Mouse (Mus musculus) liver, embryonic 14.5 days (tissue): ENCODE measurements around the gene Cers4. TPM values are rescaled to one million over a fixed set of nuclear protein-coding genes. Genes with fewer than 3 reads are reported as not detected.

Experiments used
- ATAC-seq: fragments of 200-750 bp; cut with Nextera tagmentation; 2 replicates; pipeline ENCODE4 v1.8.0; 2017; ENCODE audit warnings: moderate number of reproducible peaks, mild to moderate bottlenecking, moderate library complexity; ENCODE audit not compliant: insufficient read depth
- DNase-seq, 3 experiments: peaks; one replicate each; pipeline ENCODE4 v3.0.0-alpha.2; 2012 to 2013; ENCODE audit warnings: low read depth in 3 of 3, low spot score in 3 of 3
- H3K27ac ChIP-seq: fragments of 300-500 bp; sonication (generic); 2 replicates; pipeline ENCODE4 v1.5.1; 2014; ENCODE audit warnings: moderate library complexity, mild to moderate bottlenecking, control low read depth, inconsistent platforms
- H3K27me3 ChIP-seq: fragments of 300-500 bp; sonication (generic); 2 replicates; pipeline ENCODE4 v1.6.1; 2014; ENCODE audit warnings: mild to moderate bottlenecking, low read length, moderate library complexity; ENCODE audit not compliant: control insufficient read depth, insufficient read depth
- H3K36me3 ChIP-seq: fragments of 300-500 bp; sonication (generic); replicated peaks from 2 replicates; pipeline ENCODE4 v1.6.1; 2014; ENCODE audit warnings: low read depth; ENCODE audit not compliant: control insufficient read depth, insufficient read depth
- H3K4me1 ChIP-seq, 2 experiments: fragments of 200-500 bp in 1 of 2; fragments of 300-500 bp in 1 of 2; sonication (generic) in 1 of 2; replicated peaks; 2 replicates each; pipeline ENCODE4 v1.6.1; 2012 to 2014; ENCODE audit warnings: antibody characterized with exemption in 1 of 2, inconsistent platforms in 1 of 2, low read length in 1 of 2; ENCODE audit not compliant: control insufficient read depth in 2 of 2, insufficient read depth in 2 of 2
- H3K4me2 ChIP-seq: fragments of 300-500 bp; sonication (generic); 2 replicates; pipeline ENCODE4 v1.6.1; 2014; ENCODE audit warnings: low read depth, mild to moderate bottlenecking, control low read depth, moderate library complexity
- H3K4me3 ChIP-seq, 2 experiments: fragments of 200-500 bp in 1 of 2; fragments of 300-500 bp in 1 of 2; sonication (generic) in 1 of 2; 2 replicates each; pipeline ENCODE4 v1.5.1; 2012 to 2014; ENCODE audit warnings: low read depth in 2 of 2, low read length in 2 of 2, mild to moderate bottlenecking in 2 of 2, control low read depth in 1 of 2, inconsistent platforms in 1 of 2, moderate library complexity in 1 of 2; ENCODE audit not compliant: insufficient read depth in 1 of 2
- H3K9ac ChIP-seq: fragments of 300-500 bp; sonication (generic); replicated peaks from 2 replicates; pipeline ENCODE4 v1.6.1; 2014; ENCODE audit warnings: mild to moderate bottlenecking, control low read depth, moderate library complexity
- H3K9me3 ChIP-seq: fragments of 300-500 bp; sonication (generic); 2 replicates; pipeline ENCODE4 v1.6.1; 2016; ENCODE audit warnings: low read length, mixed read lengths; ENCODE audit not compliant: control insufficient read depth
- CTCF ChIP-seq: IDR thresholded peaks from 2 replicates; pipeline ENCODE4 v1.5.1; 2016; ENCODE audit warnings: antibody characterized with exemption, low read depth, control low read depth
- EP300 ChIP-seq: IDR thresholded peaks from 2 replicates; pipeline ENCODE4 v1.6.1; 2016; ENCODE audit warnings: antibody characterized with exemption, low read depth
- WGBS: fragments of 180-500 bp; shearing (Covaris S2); extraction: QIAGEN DNeasy Blood & Tissue Kit; methylation state at CpG from one replicate; pipeline ENCODE4 v1.1.7; 2014; ENCODE audit not compliant: insufficient replicate concordance; 5-methylcytosine and 5-hydroxymethylcytosine counted together
- polyA plus RNA-seq, 2 experiments: library from polyadenylated mRNA; depleted of rRNA in 1 of 2; stranded (reverse) in 1 of 2; unstranded in 1 of 2; fragments of >200 nt; fragmentation: Nextera tagmentation in 1 of 2; extraction: Ambion mirVana in 1 of 2; gene quantifications; 2 replicates each; pipeline versions ENCODE4 v1.2.1 to v1.2.3; 2012 to 2014

The Cers4 gene
- polyA plus RNA-seq, 2 experiments = 1.2 to 1.4 TPM

GRCm38 (mm10) chr8:4497610-4498009 is 4.8 kb downstream of the Cers4 start:
- Histone ChIP-seq H3K4me1 (0 out of 4 replicates have a peak, but pooled peaks cover 0 to 2% of the 10 kb centered on the region in 2 experiments), H3K36me3 (no peaks in the 10 kb centered on the region), H3K27ac (no peak overlapping the region), H3K4me2 (no peak overlapping the region), H3K4me3 (no peak overlapping the region), H3K27me3 (no peaks in the 10 kb centered on the region; the same call in 1 of the 2 replicates), H3K9ac (no peak overlapping the region), H3K9me3 (no peaks in the 10 kb centered on the region)
- 26% methylated on average over 1 of the region's 1 CpGs for WGBS
- ATAC-seq (no peak), DNase-seq (no peak)
- TF ChIP-seq EP300 (no peak), CTCF (no peak)

GRCm38 (mm10) chr8:4505364-4505763 is 12.5 kb downstream of the Cers4 start:
- Histone ChIP-seq H3K4me1 (0 out of 4 replicates have a peak, but pooled peaks cover 0 to 2% of the 10 kb centered on the region in 2 experiments), H3K36me3 (no peaks in the 10 kb centered on the region), H3K27me3 (no peaks in the 10 kb centered on the region), H3K4me3 (no peak overlapping the region), H3K4me2 (no peak overlapping the region), H3K9ac (no peak overlapping the region), H3K27ac (no peak overlapping the region), H3K9me3 (no peaks in the 10 kb centered on the region)
- TF ChIP-seq EP300 = no peak
- TF ChIP-seq CTCF = no peak
- no peak for DNase-seq
- ATAC-seq = no peak
- 53% methylated on average over 1 of the region's 1 CpGs for WGBS

- no peak overlapping the region for H3K4me3 ChIP-seq
- ATAC-seq (no peak), DNase-seq (no peak)
- H3K36me3 ChIP-seq = no peaks in the 10 kb centered on the region
- no peaks in the 10 kb centered on the region for H3K9me3 ChIP-seq
- 57% methylated on average over 5 of the region's 5 CpGs for WGBS
- H3K9ac ChIP-seq = no peak overlapping the region
- H3K27ac ChIP-seq = no peak overlapping the region
- H3K4me2 ChIP-seq = no peak overlapping the region
- H3K27me3 ChIP-seq = no peaks in the 10 kb centered on the region
- no peak for TF ChIP-seq EP300
- TF ChIP-seq CTCF = no peak
- H3K4me1 ChIP-seq = 0 out of 4 replicates have a peak, but pooled peaks cover 0 to 2% of the 10 kb centered on the region in 2 experiments
Measured at GRCm38 (mm10) chr8:4507527-4507926, 14.7 kb downstream of the Cers4 start.

GRCm38 (mm10) chr8:4510824-4511223 is 18.0 kb downstream of the Cers4 start:
- Histone ChIP-seq H3K27me3 (no peaks in the 10 kb centered on the region), H3K4me2 (no peak overlapping the region), H3K27ac (no peak overlapping the region), H3K9me3 (no peaks in the 10 kb centered on the region), H3K4me1 (no peaks in the 10 kb centered on the region), H3K36me3 (no peaks in the 10 kb centered on the region), H3K9ac (no peak overlapping the region), H3K4me3 (no peak overlapping the region)
- DNase-seq = no peak
- TF ChIP-seq EP300 (no peak), CTCF (no peak)
- no peak for ATAC-seq
- 61% methylated on average over 4 of the region's 4 CpGs for WGBS

- 31% methylated on average over 2 of the region's 2 CpGs for WGBS
- no peaks in the 10 kb centered on the region for H3K9me3 ChIP-seq
- H3K4me3 ChIP-seq = no peak overlapping the region
- no peaks in the 10 kb centered on the region for H3K27me3 ChIP-seq
- no peaks in the 10 kb centered on the region for H3K36me3 ChIP-seq
- H3K27ac ChIP-seq = no peak overlapping the region
- ATAC-seq (no peak), DNase-seq (no peak)
- no peak overlapping the region for H3K9ac ChIP-seq
- H3K4me2 ChIP-seq = no peak overlapping the region
- TF ChIP-seq EP300 = no peak
- no peak for TF ChIP-seq CTCF
- H3K4me1 ChIP-seq = no peaks in the 10 kb centered on the region
Measured at GRCm38 (mm10) chr8:4511429-4512115, 18.7 kb downstream of the Cers4 start.
